Mouse (Mus musculus): Measurements from ENCODE around the gene Ipo4.

Gene Ipo4

GRCm38 (mm10) chr14:55589771-55590448 lies 45.8 kb downstream of the Ipo4 start:
- DNase-seq (ENCODE audit: low read depth, low spot score), result no peak

DNA sequence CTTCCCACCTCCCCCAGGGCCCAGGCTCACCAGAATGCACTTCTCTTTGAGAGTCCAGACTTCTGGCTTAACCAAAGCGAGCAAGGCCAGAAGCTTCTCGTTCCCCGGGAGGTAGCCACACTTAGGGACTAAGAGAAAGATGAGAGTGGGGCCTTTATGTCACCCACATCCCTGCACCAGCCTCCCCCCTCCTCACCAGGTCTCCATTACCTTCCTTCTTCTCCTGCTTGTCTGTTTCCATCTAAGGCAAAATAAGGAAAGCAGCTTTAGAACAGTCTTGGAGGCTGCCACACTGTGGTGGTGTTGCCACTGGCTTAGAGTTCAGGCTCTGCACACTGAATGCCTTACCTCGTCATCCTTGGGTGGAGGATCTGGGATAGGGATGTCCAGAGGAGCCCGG lies 46.5 kb downstream of the Ipo4 start:
- DNase-seq (ENCODE audit: low read depth, low spot score), result no peak

DNA sequence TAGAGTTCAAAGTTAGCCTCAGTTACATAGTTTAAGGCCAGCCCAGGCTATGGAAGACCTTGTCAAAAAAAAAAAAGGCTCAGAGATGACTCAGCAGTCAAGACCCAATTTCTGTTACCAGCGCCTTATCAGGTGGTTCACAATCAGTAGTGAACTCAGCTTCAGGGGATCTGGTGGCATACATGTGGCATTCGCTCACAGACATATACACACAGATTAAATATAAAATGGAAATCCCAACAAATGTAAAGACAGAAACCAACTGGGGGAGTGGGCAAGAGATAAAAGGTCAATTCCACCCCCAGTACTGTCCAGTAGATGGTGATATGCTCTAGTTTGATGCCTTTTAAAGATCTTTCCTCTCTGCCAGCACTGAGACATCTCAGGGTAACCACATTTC lies 49.6 kb downstream of the Ipo4 start:
- no peak for DNase-seq (ENCODE audit: low read depth, low spot score)

- DNase-seq (ENCODE audit: low read depth, low spot score), result no peak
Measured at GRCm38 (mm10) chr14:55585566-55585960, 50.2 kb downstream of the Ipo4 start.

GRCm38 (mm10) chr14:55584702-55585565 lies 50.8 kb downstream of the Ipo4 start, which contains the start of gene Emc9:
Gene Emc9 (minus strand): TSS chr14:55585302.
- peak; percentile 86 for DNase-seq (ENCODE audit: low read depth, low spot score)

DNA sequence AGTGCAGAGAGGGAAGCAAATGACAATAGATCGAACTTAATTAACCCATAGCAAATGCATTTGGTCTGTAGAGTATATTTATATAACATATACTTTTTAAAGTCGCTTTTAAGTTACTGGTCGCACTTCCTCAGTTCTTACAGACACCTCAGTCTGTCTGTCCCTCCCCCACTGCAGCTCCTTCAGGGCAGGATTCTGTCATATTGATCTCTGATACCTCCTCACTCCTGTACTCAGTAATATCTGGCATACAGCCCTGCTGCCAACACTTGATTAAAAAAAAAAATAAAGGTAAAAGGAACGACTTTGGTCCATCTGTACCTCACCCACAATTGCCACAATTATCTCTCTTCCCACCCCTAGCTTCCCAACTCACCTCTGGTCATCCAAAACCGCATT lies 51.5 kb downstream of the Ipo4 start:
- DNase-seq (ENCODE audit: low read depth, low spot score), result no peak

DNA sequence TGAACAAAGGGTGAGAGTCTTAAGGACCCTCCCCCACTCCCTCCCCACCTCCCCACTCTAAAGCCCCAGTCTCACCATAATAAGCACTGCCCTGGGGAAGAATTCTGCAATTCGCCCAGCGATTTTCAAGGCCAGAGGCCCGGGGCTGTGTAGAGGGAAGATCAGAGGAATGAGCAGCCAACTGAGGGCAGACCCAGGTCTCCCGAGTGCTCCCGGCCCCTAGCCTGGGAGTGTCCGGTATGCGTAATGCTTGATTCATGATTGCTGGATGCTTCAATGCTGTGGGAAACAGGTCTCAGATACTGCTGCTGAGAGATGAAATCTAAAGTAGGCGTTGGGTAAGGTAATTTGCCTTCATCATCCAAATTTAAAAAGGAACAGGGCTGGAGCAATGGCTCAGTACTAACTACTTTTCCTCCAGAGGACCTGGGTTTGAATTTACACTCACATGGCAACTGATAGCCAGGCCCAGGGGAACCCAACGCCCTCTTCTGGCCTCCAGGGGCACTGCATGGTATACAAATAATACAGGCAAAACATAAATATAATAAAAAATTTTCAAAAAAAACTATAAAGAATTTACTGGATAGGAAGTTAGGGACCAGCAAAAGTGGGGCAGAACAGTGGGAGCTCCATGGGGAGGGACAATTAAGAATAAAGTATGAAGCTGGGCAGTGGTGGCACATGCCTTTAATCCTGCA lies 53.6 kb downstream of the Ipo4 start:
- peak; percentile 47 for DNase-seq (ENCODE audit: low read depth, low spot score)

- DNase-seq (ENCODE audit: low read depth, low spot score), result no peak
Measured at GRCm38 (mm10) chr14:55580731-55581130, 55.0 kb downstream of the Ipo4 start.

DNA sequence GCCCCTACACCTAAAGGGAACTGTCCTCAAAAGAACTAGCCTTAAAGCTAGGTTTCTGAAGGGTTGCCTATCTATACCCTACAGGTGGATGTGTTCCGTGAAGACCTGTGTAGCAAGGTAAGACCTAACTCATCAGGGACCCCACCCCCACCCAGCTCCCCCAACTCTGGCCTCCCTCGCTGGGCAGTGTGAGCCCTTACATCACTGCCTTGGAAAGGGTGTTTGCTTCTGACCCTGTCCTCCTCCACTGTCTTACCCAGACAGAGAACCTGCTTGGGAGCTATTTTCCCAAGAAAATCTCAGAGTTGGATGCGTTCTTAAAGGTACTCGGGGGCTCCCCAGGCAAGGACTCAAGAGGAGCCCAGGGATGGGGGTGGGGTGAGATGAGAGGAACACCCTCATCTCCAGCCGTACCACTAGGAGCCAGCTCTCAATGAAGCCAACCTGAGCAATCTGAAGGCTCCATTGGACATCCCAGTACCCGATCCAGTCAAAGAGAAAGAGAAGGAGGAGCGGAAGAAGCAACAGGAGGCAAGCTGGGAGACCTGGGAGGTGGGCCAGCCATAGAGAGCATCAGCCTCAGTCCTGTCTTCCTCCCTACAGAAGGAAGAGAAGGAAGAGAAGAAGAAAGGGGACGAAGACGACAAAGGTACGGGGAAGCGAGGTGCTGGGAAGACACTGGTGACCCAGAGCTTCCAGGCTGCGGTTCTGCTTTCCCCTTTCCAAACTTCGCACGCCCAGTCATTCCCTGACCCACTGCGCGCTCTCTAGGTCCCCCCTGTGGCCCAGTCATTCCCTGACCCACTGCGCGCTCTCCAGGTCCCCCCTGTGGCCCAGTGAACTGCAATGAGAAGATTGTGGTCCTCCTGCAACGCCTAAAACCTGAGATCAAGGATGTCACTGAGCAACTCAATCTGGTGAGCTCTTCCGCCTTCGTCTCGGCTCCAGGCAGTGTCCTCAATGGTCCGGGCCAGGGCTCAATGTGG lies 56.0 kb downstream of the Ipo4 start:
- peak; percentile 42 for DNase-seq (ENCODE audit: low read depth, low spot score)

- no peak for DNase-seq (ENCODE audit: low read depth, low spot score)
Measured at GRCm38 (mm10) chr14:55578668-55579269, 57.0 kb downstream of the Ipo4 start.

GRCm38 (mm10) chr14:55577871-55578667 lies 57.7 kb downstream of the Ipo4 start, which contains the start of gene Psme1:
Gene Psme1 (plus strand): TSS chr14:55578123.
- peak; percentile 70 for DNase-seq (ENCODE audit: low read depth, low spot score)

GRCm38 (mm10) chr14:55576376-55576775 lies 59.4 kb downstream of the Ipo4 start:
- DNase-seq (ENCODE audit: low read depth, low spot score), result no peak

GRCm38 (mm10) chr14:55575711-55576110 lies 60.0 kb downstream of the Ipo4 start:
- DNase-seq (ENCODE audit: low read depth, low spot score), result no peak
